Mouse (Mus musculus) T-helper 1 cell (primary cell): ENCODE data around the gene Ern1.

Experiments
- in situ Hi-C: fragments of 300-600 bp; cut with MboI, MseI; formaldehyde crosslinking; loops from one replicate; pipeline ENCODE4 v1.15.1; 2025; ENCODE audit warnings: high pct_unique_total_duplicates

The Ern1 gene

DNA sequence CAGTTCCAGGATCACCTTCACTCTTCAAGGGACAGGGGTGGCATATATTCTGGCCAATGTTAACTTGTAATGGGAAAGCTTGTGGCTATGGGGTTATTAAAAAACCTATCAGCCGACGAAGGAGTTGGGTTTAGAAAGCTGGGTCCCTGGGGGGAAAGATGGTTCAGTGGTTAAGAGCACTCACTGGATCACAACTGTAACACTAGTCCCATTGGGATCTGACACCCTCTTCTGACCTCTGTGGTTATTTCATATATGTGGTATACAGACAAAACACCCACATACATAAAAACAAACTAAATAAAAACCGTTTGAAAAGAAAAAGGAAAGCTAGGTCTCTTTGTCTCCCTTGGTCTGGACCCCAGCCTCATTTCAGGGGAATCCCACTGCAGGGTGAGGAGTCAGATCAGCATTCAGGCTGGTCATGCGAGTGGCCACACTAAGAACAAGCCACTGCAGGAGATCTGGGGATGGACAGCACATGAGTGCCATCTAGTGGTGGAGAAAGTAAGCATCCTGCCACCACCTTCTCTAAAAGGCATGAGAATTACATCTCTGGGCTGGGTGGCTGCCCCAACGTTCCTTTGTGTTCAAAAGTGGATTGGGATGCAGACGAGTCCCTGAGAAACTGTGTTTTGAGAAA, 96.0 kb downstream of the Ern1 start:
- in situ Hi-C loops: no loop called here

DNA sequence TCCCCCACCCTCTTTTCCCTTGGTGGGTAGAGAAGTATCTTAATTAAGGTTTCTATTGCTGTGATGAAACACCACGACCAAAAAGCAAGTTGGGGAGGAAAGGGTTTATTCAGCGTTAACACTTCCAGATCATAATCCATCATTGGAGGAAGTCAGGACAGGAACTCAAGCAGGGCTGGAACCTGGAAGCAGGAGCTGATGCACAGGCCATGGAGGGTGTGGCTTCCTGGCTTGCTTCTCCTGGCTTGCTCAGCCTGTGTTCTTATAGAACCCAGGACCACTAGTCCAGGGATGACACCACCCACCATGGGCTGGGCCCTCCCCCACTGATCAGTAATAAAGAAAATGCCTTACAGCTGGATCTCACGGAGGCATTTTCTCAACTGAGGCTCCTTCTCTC, 96.9 kb downstream of the Ern1 start:
- in situ Hi-C loops: no loop called here

- in situ Hi-C loops: no loop called here
These were observed 98.0 kb downstream of the Ern1 start for GRCm38 (mm10) chr11:106389611-106390010.

DNA sequence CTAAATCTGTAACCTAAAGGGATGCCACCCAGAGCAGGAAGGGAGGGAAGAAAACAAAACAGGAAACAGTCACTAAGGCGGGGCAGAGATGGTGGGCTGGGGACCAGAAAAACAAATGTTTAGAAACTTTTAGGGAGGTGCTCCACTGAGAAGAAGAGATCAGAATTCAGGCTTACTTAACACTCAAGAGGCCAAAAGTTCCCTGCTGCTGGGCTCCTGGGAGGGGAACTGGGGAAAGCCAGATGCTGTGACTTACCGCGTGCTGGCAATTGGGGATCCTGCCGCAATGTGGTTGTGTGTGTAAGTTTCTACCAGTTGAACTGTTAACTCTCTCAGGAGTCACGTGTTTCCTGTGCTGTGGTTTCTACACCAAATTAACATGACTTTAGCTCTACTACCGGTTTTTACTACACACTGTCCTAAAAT, 99.8 kb downstream of the Ern1 start, which contains the start of gene Icam2:
Icam2 (minus strand) TSS at position 285 of the 426 bp plus-strand sequence.
- in situ Hi-C loops: no loop called here

DNA sequence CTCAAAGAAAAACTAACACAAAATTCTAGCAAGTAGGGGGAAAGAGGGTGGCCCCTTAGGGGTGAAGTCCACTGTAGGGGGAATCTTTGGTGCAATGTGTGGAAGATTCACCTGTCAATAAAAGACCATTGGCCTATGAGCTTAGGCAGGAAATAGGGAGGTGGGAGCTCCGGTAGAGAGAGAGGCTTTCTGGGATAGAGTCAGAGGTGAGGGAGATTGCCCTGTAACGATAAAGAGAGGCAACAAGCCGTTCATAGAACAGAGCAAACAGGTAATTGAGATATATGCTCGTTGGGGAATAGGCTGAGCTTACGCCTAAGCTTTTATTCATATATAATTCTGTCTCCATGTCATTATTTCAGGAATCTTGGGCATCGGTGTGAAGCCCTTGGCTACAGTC, 100.6 kb downstream of the Ern1 start:
- in situ Hi-C loops: no loop called here

GRCm38 (mm10) chr11:106386409-106386808, 101.2 kb downstream of the Ern1 start:
- in situ Hi-C loops: no loop called here

DNA sequence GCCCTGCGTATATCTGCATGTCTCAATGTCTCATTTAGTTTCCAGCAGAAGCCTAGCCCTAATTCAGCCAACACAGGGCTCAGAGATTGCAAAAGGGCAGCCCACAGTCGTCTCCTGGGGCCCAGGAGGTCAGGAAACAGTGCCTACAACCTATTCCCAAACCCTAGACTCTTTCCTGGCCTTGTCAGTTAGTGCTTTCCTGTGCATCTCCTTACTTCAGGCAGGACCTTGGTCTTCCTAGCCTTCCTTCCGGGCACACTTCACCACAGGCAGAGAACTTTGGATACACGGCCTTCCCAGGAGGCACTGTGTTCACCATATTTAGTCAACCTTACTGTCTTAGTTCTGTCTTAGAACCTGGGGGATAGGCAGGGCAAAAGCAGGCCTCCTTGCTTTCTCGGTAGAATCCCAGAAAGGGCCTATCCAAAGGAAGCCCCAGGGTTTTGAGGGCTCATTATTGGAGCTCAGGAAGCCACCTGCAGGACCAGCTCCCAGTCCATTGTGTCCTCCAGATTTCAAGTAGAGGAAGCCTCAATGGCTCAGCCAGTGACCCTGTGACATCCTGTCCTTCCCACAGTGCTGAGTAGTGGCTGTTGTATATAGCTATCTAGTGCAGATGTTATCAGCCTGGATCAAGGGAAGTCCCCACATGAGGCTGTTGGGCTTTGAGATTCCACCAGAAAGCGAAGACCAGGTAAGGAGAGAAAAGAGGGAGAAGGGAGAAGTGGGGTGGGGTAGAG, 104.4 kb downstream of the Ern1 start:
- in situ Hi-C loops: no loop called here

DNA sequence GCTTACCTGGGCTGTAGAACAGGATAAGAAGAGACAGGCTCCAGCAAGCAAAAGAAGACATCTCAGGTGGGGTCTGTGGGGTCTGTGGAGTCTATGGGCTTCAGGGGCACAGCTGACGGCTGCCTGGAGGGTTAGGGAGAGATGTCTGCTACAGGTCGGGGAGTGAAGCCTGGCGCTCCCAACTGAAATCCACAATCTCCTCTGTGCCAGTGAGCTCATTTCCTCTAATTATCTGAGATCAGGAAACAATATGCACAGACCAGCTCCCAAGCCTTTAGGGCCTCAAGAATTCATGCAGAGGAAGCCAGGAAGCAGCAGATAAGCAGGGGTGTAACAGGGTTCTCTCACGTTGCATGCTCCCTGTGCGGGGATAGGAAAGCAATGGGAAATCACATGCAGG, 105.2 kb downstream of the Ern1 start:
- in situ Hi-C loops: no loop called here

DNA sequence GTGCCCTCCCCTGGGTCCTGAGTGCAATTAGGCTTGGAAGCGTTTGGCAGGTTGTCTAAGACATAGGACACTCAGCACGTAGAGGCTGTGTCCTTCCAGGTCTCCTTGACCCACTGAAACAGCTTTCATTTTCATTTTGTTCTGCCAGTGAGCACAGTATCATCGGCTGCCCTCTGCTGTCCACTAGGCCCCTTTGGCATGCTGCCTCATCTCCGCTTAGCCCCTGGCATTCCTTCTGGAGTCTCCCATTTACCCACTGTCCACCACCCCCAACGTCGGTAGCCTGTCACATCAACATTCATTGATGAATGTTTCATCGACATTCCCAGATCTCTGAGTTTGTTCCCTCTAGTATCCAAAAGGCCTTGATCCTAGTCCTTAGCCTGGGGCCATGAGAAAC, 105.8 kb downstream of the Ern1 start:
- in situ Hi-C loops: no loop called here

DNA sequence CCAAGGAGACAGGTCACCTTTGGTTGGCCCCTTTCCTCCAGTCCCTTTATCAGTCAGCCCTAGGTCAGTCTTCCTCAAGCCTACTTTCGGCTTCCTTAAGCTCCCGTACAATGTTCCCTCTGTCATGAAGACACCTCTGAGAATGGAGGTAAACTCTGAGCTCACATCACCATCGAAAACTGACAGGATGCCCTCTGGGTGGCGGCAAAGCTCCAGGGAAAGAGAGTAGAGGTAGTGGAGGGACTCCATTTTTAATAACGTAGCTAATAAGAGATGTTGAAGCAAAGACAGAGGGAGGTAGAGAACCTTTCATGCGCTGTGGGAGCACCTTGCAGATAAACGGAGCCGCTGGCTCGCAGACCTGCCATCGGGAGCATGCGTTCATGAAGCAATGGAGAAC, 106.6 kb downstream of the Ern1 start:
- in situ Hi-C loops: no loop called here

GRCm38 (mm10) chr11:106374979-106375378, 112.7 kb downstream of the Ern1 start:
- in situ Hi-C loops: no loop called here

DNA sequence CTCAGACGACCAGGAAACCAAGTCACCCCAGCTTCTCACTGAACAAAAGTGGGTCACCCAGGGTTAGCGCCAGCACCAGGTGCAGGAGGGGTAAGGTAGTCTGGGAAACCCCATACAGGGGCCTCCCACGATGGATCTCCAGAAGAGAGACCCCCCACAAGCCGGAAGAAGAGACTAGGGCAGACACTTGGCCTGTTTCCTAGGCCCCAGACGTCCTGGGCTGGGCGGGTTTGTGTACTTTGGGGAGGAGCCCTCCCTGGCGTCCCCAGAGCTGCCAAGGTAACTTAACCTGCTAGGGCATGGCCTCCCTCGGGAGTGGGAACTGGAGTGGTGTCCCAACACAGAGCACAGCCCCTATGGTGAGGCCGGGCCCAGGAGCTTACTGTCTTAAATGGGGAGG, 113.1 kb downstream of the Ern1 start:
- in situ Hi-C loops: no loop called here

DNA sequence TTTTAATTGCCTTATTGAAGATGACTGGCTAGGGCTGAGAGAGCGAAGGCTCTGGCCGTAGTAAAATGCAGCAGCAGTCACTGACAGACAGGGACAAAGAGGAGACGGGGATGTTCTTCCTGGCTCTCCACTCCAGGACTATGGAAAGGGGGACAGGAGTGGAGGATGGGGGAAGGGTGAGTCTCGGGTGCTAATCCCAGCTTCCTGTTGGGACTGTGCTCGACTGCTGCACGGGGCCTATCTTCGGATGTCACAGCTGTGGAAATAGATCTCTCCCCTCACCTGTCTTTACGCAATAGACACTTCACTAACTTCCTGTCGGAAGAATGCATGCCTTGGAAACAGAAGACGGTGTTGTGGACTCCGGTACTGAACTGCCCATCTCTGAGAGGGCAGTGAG, 113.7 kb downstream of the Ern1 start:
- in situ Hi-C loops: no loop called here

DNA sequence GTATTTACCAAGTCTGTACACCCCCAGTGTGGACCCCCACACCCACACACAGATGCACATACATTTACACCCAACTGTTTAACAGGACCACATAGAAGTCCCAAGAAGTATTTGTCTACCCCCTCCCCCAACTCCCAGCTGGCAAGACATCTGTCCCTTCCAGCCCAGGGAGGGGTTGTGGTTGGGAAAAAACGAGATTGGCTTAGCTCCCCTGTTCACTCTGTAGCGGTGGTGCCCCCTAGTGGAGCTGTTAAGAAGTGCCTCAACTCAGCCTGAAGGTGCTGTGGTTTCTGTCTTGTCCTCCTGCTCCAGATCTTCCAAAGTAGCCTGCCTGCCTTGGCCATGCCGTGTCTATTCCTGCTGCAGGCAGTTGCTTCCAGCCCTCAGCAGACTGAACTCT, 121.3 kb downstream of the Ern1 start:
- in situ Hi-C loops: no loop called here

- in situ Hi-C loops: no loop called here
These were observed 122.3 kb downstream of the Ern1 start, which contains the start of gene Prr29 for GRCm38 (mm10) chr11:106365366-106365765. Gene Prr29, plus strand, starts transcription at chr11:106365472.

DNA sequence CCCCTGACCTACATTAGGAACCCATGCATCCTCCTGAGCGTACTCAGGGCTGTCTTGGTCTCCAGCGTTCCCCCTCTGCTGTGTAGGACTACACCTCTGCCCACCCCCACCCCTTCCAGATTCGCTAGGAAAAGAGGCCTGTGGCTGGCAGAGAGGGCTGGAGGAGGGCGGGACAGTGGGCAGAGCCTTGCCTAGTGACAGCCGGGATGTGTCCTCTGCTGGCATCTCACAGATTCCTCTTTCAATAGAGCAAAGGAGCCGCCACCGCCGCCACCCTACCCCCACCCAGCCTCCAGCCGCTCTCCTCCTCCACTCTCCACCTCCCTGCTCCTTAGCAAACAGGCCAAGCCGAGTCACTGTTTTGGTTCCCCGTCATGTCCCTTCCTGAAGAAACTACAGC, 122.9 kb downstream of the Ern1 start:
- in situ Hi-C loops: no loop called here

DNA sequence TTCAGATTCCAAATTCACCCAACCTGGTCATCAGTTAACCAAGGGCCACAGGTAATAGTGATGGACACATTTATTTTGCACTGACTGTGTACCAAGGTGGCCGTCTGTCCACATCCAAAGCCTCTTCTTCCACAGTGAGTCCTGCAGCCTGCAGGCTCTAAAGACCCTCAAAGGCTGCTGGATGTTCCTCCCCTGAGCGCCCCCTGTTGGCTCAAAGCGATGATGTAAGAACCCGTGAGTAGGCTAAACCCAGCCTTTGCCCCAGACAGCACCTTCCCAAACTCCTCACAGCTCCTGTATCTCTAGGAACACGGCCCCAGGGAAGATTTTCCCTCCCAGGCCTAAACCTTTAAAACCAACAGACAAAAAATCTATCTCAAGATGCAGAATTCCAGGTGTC, 128.3 kb downstream of the Ern1 start:
- in situ Hi-C loops: no loop called here

- in situ Hi-C loops: no loop called here
These were observed 132.1 kb downstream of the Ern1 start for GRCm38 (mm10) chr11:106355382-106356128.

DNA sequence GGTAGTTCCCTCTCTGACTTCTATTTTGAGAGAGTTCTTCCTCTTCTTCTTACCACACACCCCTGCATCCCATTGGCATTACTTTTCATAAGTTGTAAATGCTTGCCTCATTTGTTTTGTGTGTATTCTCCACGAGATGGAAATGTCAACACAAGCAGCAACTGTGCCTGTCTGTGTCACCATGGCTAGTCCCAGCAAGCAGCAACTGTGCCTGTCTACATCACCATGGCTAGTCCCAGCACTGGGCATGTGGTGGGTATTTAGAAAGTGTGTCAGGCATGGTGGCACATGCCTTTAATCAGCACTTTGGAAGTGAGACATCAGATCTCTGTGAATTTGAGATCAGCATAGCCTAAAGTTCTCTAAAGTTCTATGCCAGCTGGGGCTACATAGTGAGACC, 133.5 kb downstream of the Ern1 start:
- in situ Hi-C loops: no loop called here

DNA sequence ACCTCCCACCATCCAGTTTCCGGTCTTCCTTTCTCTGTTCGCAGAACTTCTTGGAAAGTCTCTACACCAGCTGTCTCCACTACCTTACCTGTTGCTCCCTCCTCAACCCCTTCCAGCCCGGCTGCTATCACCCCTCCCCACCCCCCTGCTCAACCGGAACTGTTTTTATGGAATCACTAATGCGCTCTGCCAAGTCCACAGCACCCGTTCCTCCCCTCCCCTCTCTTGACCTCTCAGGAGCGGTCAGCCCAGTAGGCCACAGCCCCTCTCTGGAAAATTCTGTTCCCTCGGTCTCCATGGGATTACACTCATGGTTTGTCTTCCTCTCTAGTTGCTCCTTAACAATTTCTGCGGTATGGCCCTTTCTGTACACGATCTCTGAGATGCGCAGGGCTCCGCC, 134.5 kb downstream of the Ern1 start, which contains the start of gene Scn4a:
Scn4a (minus strand) TSS at position 101 of the 400 bp plus-strand sequence.
- in situ Hi-C loops: no loop called here

- in situ Hi-C loops: no loop called here
These were observed 135.7 kb downstream of the Ern1 start for GRCm38 (mm10) chr11:106351941-106352340.

- in situ Hi-C loops: no loop called here
These were observed 136.4 kb downstream of the Ern1 start for GRCm38 (mm10) chr11:106351253-106351652.

GRCm38 (mm10) chr11:106350853-106351252, 136.8 kb downstream of the Ern1 start:
- in situ Hi-C loops: no loop called here
